Mouse (Mus musculus) lung, embryonic 14.5 days (tissue): ENCODE measurements around the gene Ubap1l. TPM values are rescaled to one million over a fixed set of nuclear protein-coding genes. Genes with fewer than 3 reads are reported as not detected.

Experiments
- ATAC-seq: fragments of 200-750 bp; cut with Nextera tagmentation; 2 replicates; pipeline ENCODE4 v1.8.0; 2017; ENCODE audit warnings: mild to moderate bottlenecking, moderate TSS enrichment, moderate library complexity; ENCODE audit not compliant: insufficient read depth
- DNase-seq: peaks from one replicate; pipeline ENCODE4 v3.0.0-alpha.2; 2015
- H3K27ac ChIP-seq: fragments of 300-500 bp; sonication (generic); 2 replicates; pipeline ENCODE4 v1.5.1; 2014; ENCODE audit warnings: low read depth, mild to moderate bottlenecking, moderate library complexity
- H3K27me3 ChIP-seq: fragments of 300-500 bp; sonication (generic); 2 replicates; pipeline ENCODE4 v1.6.1; 2014; ENCODE audit warnings: low read length, control low read depth; ENCODE audit not compliant: insufficient read depth
- H3K36me3 ChIP-seq: fragments of 300-500 bp; sonication (generic); 2 replicates; pipeline ENCODE4 v1.6.1; 2014; ENCODE audit warnings: control low read depth; ENCODE audit not compliant: insufficient read depth
- H3K4me1 ChIP-seq: fragments of 300-500 bp; sonication (generic); 2 replicates; pipeline ENCODE4 v1.6.1; 2014; ENCODE audit warnings: antibody characterized with exemption, control low read depth; ENCODE audit not compliant: insufficient read depth
- H3K4me2 ChIP-seq: fragments of 300-500 bp; sonication (generic); 2 replicates; pipeline ENCODE4 v1.6.1; 2014; ENCODE audit warnings: mild to moderate bottlenecking
- H3K4me3 ChIP-seq: fragments of 300-500 bp; sonication (generic); 2 replicates; pipeline ENCODE4 v1.5.1; 2014; ENCODE audit warnings: low read depth, low read length
- H3K9ac ChIP-seq: fragments of 300-500 bp; sonication (generic); 2 replicates; pipeline ENCODE4 v1.6.1; 2014
- H3K9me3 ChIP-seq: fragments of 300-500 bp; sonication (generic); 2 replicates; pipeline ENCODE4 v1.6.1; 2016; ENCODE audit warnings: low read depth, low read length, control low read depth
- CTCF ChIP-seq: IDR thresholded peaks from 2 replicates; pipeline ENCODE4 v1.5.1; 2016; ENCODE audit warnings: antibody characterized with exemption, low read depth
- WGBS: fragments of 180-500 bp; shearing (Covaris S2); extraction: QIAGEN DNeasy Blood & Tissue Kit; methylation state at CpG from one replicate; pipeline ENCODE4 v1.1.7; 2014; 5-methylcytosine and 5-hydroxymethylcytosine counted together
- polyA plus RNA-seq: library from polyadenylated mRNA; unstranded; fragments of >200 nt; fragmentation: Nextera tagmentation; extraction: Ambion mirVana; gene quantifications from 2 replicates; pipeline ENCODE4 v1.2.1, GENCODE M21; 2014

Gene Ubap1l
- polyA plus RNA-seq, 1 experiment from 2014 or later = 0.24 TPM

- Histone ChIP-seq H3K27ac (no peak within 1 kb of the TSS), H3K4me1 (peaks cover 16% of the 10 kb centered on the region; the same call in 1 of the 2 replicates), H3K4me2 (peak within 1 kb of the TSS; percentile 72), H3K36me3 (no peaks in the 10 kb centered on the region), H3K9ac (peak within 1 kb of the TSS; percentile 45), H3K9me3 (no peaks in the 10 kb centered on the region), H3K27me3 (no peaks in the 10 kb centered on the region), H3K4me3 (peak within 1 kb of the TSS; percentile 55)
- under 1% methylated on average over 24 of the region's 24 CpGs for WGBS
- ATAC-seq = peak; percentile 78
- TF ChIP-seq CTCF = no peak
- peak; percentile 92 for DNase-seq
These were observed 37.4 kb downstream of the Ubap1l start, which contains the start of gene Rasl12 for GRCm38 (mm10) chr9:65398279-65398678. TSS of gene Rasl12 (plus strand) at chr9:65398506.

GRCm38 (mm10) chr9:65399934-65400333, 39.1 kb downstream of the Ubap1l start:
- no peaks in the 10 kb centered on the region for H3K36me3 ChIP-seq
- H3K9me3 ChIP-seq = no peaks in the 10 kb centered on the region
- 62% methylated on average over 6 of the region's 6 CpGs for WGBS
- H3K27me3 ChIP-seq = no peaks in the 10 kb centered on the region
- no peak overlapping the region for H3K27ac ChIP-seq
- peaks cover 18% of the 10 kb centered on the region; the same call in 1 of the 2 replicates for H3K4me1 ChIP-seq
- H3K4me2 ChIP-seq = peak overlapping the region; percentile 72
- no peak overlapping the region for H3K9ac ChIP-seq
- ATAC-seq (no peak), DNase-seq (no peak)
- peak overlapping the region; percentile 55 for H3K4me3 ChIP-seq
- no peak for TF ChIP-seq CTCF

GRCm38 (mm10) chr9:65404331-65405183, 43.7 kb downstream of the Ubap1l start:
- peak; percentile 79 for ATAC-seq
- DNase-seq = peak; percentile 97
- Histone ChIP-seq H3K4me1 (peaks cover 8% of the 10 kb centered on the region; the same call in 1 of the 2 replicates), H3K4me3 (no peak overlapping the region), H3K27ac (peak overlapping the region; percentile 88), H3K27me3 (no peaks in the 10 kb centered on the region), H3K9ac (no peak overlapping the region; the same call in 1 of the 2 replicates), H3K9me3 (no peaks in the 10 kb centered on the region), H3K4me2 (peak overlapping the region; percentile 41; the same call in 1 of the 2 replicates), H3K36me3 (peaks cover 4% of the 10 kb centered on the region; the same call in 1 of the 2 replicates)
- 43% methylated on average over 15 of the region's 15 CpGs for WGBS
- peak; percentile 33; the same call in 1 of the 2 replicates for TF ChIP-seq CTCF

- no peaks in the 10 kb centered on the region for H3K27me3 ChIP-seq
- H3K4me3 ChIP-seq = no peak overlapping the region
- peak overlapping the region; percentile 77 for H3K27ac ChIP-seq
- no peak overlapping the region; the same call in 1 of the 2 replicates for H3K9ac ChIP-seq
- ATAC-seq (no peak), DNase-seq (no peak)
- no peak overlapping the region for H3K4me2 ChIP-seq
- H3K9me3 ChIP-seq = no peaks in the 10 kb centered on the region
- H3K36me3 ChIP-seq = peaks cover 6% of the 10 kb centered on the region; the same call in 1 of the 2 replicates
- H3K4me1 ChIP-seq = peaks cover 6% of the 10 kb centered on the region; the same call in 1 of the 2 replicates
- no peak for TF ChIP-seq CTCF
- WGBS = 86% methylated on average over 2 of the region's 2 CpGs
These were observed 44.3 kb downstream of the Ubap1l start for GRCm38 (mm10) chr9:65405184-65405449.

GRCm38 (mm10) chr9:65407327-65407726, 46.5 kb downstream of the Ubap1l start:
- Histone ChIP-seq H3K4me1 (peaks cover 6% of the 10 kb centered on the region; the same call in 1 of the 2 replicates), H3K9ac (no peak overlapping the region), H3K36me3 (peaks cover 21% of the 10 kb centered on the region; the same call in 1 of the 2 replicates), H3K4me3 (no peak overlapping the region), H3K27me3 (no peaks in the 10 kb centered on the region), H3K4me2 (no peak overlapping the region), H3K27ac (no peak overlapping the region), H3K9me3 (no peaks in the 10 kb centered on the region)
- ATAC-seq (no peak), DNase-seq (no peak)
- TF ChIP-seq CTCF = no peak
- WGBS = 70% methylated on average over 5 of the region's 5 CpGs

- ATAC-seq = no peak
- TF ChIP-seq CTCF = no peak
- no peak overlapping the region for H3K9ac ChIP-seq
- H3K27me3 ChIP-seq = no peaks in the 10 kb centered on the region
- no peak for DNase-seq
- no peaks in the 10 kb centered on the region for H3K9me3 ChIP-seq
- 57% methylated on average over 3 of the region's 3 CpGs for WGBS
- H3K4me2 ChIP-seq = no peak overlapping the region
- H3K4me1 ChIP-seq = peaks cover 6% of the 10 kb centered on the region; the same call in 1 of the 2 replicates
- no peak overlapping the region for H3K4me3 ChIP-seq
- peaks cover 21% of the 10 kb centered on the region; the same call in 1 of the 2 replicates for H3K36me3 ChIP-seq
- H3K27ac ChIP-seq = no peak overlapping the region
These were observed 47.0 kb downstream of the Ubap1l start for GRCm38 (mm10) chr9:65407861-65408260.

GRCm38 (mm10) chr9:65408871-65409295, 48.0 kb downstream of the Ubap1l start:
- TF ChIP-seq CTCF = no peak
- Histone ChIP-seq H3K27ac (no peak overlapping the region), H3K27me3 (no peaks in the 10 kb centered on the region), H3K4me2 (no peak overlapping the region), H3K4me3 (no peak overlapping the region), H3K4me1 (peaks cover 6% of the 10 kb centered on the region; the same call in 1 of the 2 replicates), H3K36me3 (peaks cover 21% of the 10 kb centered on the region; the same call in 1 of the 2 replicates), H3K9ac (no peak overlapping the region), H3K9me3 (no peaks in the 10 kb centered on the region)
- DNase-seq (no peak), ATAC-seq (no peak)
- WGBS = 55% methylated on average over 5 of the region's 5 CpGs
